Mouse (Mus musculus) ES-E14 (cell line): ENCODE data around the gene Zdhhc17. TPM values are rescaled to one million over a fixed set of nuclear protein-coding genes. Genes with fewer than 3 reads are reported as not detected.

ENCODE experiments used
- DNase-seq: peaks from one replicate; pipeline ENCODE4 v3.0.0-alpha.2; 2013; ENCODE audit warnings: low read depth, low spot score
- H3K27ac ChIP-seq: 2 replicates; pipeline ENCODE4 v1.5.1; 2012; ENCODE audit warnings: low read depth, mild to moderate bottlenecking, low read length, moderate library complexity, mixed read lengths; ENCODE audit not compliant: poor library complexity, insufficient read depth, severe bottlenecking
- H3K36me3 ChIP-seq: 2 replicates; pipeline ENCODE4 v1.6.1; 2012; ENCODE audit warnings: mild to moderate bottlenecking, low read length, moderate library complexity, mixed read lengths; ENCODE audit not compliant: control insufficient read depth, poor library complexity, insufficient read depth, severe bottlenecking
- H3K4me1 ChIP-seq, 2 experiments: fragments of 150-350 bp in 1 of 2; sonication (generic) in 1 of 2; 2 replicates each; pipeline ENCODE4 v1.6.1; 2012; ENCODE audit warnings: low read length in 2 of 2, mild to moderate bottlenecking in 1 of 2, mixed read lengths in 1 of 2; ENCODE audit not compliant: control insufficient read depth in 2 of 2, insufficient read depth in 2 of 2, poor library complexity in 1 of 2
- H3K4me3 ChIP-seq, 2 experiments: fragments of 150-350 bp in 1 of 2; sonication (generic) in 1 of 2; 2 replicates each; pipeline ENCODE4 v1.5.1; 2012; ENCODE audit warnings: low read length in 2 of 2, low read depth in 1 of 2, mild to moderate bottlenecking in 1 of 2, mixed read lengths in 1 of 2; ENCODE audit not compliant: insufficient read depth in 1 of 2, poor library complexity in 1 of 2, severe bottlenecking in 1 of 2
- H3K9ac ChIP-seq: 2 replicates; pipeline ENCODE4 v1.6.1; 2012; ENCODE audit warnings: low read depth, mild to moderate bottlenecking, low read length, mixed read lengths; ENCODE audit not compliant: poor library complexity, insufficient read depth, severe bottlenecking
- H3K9me3 ChIP-seq: fragments of 150-350 bp; sonication (generic); 2 replicates; pipeline ENCODE4 v1.6.1; 2012; ENCODE audit warnings: low read depth, mild to moderate bottlenecking, low read length; ENCODE audit not compliant: control insufficient read depth, insufficient read depth
- CHD2 ChIP-seq: IDR thresholded peaks from 2 replicates; pipeline ENCODE4 v1.6.1; 2014; ENCODE audit warnings: mild to moderate bottlenecking, low read depth, low read length, inconsistent platforms
- HCFC1 ChIP-seq: IDR thresholded peaks from 2 replicates; pipeline ENCODE4 v1.6.1; 2012; ENCODE audit warnings: low read length, inconsistent platforms, borderline replicate concordance; ENCODE audit not compliant: insufficient read depth
- MAFK ChIP-seq: IDR thresholded peaks from 2 replicates; pipeline ENCODE4 v1.6.1; 2014; ENCODE audit warnings: mild to moderate bottlenecking, low read depth, low read length, inconsistent platforms; ENCODE audit not compliant: insufficient read depth
- ZC3H11A ChIP-seq: IDR thresholded peaks from 2 replicates; pipeline ENCODE4 v1.6.1; 2012; ENCODE audit warnings: low read depth, mild to moderate bottlenecking, inconsistent platforms, low read length, borderline replicate concordance
- ZNF384 ChIP-seq: IDR thresholded peaks from 2 replicates; pipeline ENCODE4 v1.6.1; 2012; ENCODE audit warnings: low read depth, low read length, inconsistent platforms
- in situ Hi-C, 2 experiments: fragments of 600-800 bp; cut with MboI; formaldehyde crosslinking; loops; one replicate each; pipeline ENCODE4 v1.15.1; 2025; ENCODE audit warnings: low sequenced_read_pairs in 2 of 2, inconsistent platforms in 1 of 2; ENCODE audit not compliant: unreplicated experiment in 2 of 2
- total RNA-seq: library from RNA; depleted of rRNA; stranded (reverse); fragments of 300-350 nt; gene quantifications from 2 replicates; pipeline ENCODE4 v1.2.3, GENCODE M21; 2012

Zdhhc17 gene
- total RNA-seq, 1 experiment, result 26.2 TPM

DNA sequence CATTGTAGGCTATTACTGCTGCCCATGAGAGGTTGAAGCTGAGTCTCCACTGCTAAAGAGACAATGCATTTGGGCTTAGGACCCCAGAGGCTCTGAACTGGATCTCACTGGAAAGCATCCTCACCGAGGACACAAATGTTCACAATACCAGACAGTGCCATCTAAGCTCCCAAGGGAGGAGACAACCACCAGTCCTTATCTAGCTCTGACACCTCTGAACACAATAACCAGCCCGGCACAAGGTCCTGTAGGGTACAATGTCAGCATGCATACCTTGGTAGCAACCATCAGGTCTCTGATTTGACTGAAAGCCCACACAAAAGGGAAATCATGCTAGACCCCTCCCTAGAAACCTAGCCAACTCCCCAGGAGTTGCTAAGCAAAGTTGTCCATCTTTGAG is 30.5 kb downstream of the Zdhhc17 start:
- DNase-seq, result no peak
- no peaks in the 10 kb centered on the region for H3K9me3 ChIP-seq
- no peak overlapping the region for H3K4me3 ChIP-seq
- TF ChIP-seq CHD2, result no peak
- no peak for TF ChIP-seq HCFC1
- TF ChIP-seq ZC3H11A, result no peak
- no peak for TF ChIP-seq MAFK
- no peak for TF ChIP-seq ZNF384
- H3K4me1 ChIP-seq, result peaks cover 3 to 5% of the 10 kb centered on the region in 2 experiments
- peaks cover 2% of the 10 kb centered on the region; the same call in 1 of the 2 replicates for H3K36me3 ChIP-seq
- in situ Hi-C loops, result loop anchor here in 1 of 2 experiments (10.0 kb wide), 2 partner anchors 125 to 185 kb away; no protein-coding TSS in a partner anchor
- no peak overlapping the region for H3K9ac ChIP-seq
- no peak overlapping the region for H3K27ac ChIP-seq

DNA sequence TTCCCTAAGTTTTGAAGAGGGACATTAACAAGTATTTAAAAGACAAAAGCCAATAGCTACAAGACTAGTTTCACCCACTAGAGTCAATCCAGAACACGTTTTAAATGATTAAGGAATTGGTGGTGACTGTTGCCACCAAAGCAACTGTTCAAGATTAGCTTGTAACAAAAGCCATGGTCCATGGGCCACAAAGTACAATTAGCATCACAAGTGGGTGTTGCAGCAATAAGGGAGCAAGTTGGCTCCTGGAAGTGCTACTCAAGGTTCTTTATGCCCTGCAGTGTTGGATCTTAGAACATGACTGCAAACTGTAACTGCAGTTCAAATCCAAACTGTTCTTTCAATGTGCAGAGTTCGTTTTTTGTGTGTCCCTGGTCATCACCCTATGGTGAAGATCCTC is 32.6 kb downstream of the Zdhhc17 start:
- Histone ChIP-seq H3K9me3 (no peaks in the 10 kb centered on the region), H3K4me3 (no peak overlapping the region), H3K36me3 (peaks cover 5% of the 10 kb centered on the region; the same call in 1 of the 2 replicates), H3K4me1 (peaks cover 3 to 5% of the 10 kb centered on the region in 2 experiments), H3K27ac (no peak overlapping the region), H3K9ac (no peak overlapping the region)
- peak; percentile 24 for DNase-seq
- no peak for TF ChIP-seq MAFK
- no peak for TF ChIP-seq ZC3H11A
- no peak for TF ChIP-seq CHD2
- no peak for TF ChIP-seq ZNF384
- in situ Hi-C loops, result loop anchor here in 1 of 2 experiments (10.0 kb wide), 2 partner anchors 127 to 183 kb away; no protein-coding TSS in a partner anchor

DNA sequence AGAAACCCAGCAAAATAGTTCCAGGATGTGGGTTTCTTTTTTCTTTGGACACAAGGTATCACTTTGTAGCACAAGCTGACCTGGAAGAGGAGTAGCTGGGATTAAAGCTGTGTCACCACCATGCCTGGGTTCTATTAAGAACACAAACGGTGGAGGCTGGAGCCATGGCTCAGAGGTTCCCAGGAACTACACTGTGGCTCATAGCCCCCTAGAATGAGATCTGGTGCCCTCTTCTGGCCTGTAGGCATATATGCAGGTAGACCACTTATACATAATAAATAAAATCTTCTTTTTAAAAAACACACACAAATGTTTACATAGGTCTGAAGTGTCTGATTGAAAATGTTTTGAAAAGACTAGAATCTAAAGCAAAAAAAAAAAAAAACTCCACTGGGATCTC is 33.9 kb downstream of the Zdhhc17 start:
- Histone ChIP-seq H3K9ac (no peak overlapping the region), H3K36me3 (peaks cover 9% of the 10 kb centered on the region; the same call in 1 of the 2 replicates), H3K4me3 (no peak overlapping the region), H3K27ac (no peak overlapping the region), H3K9me3 (no peaks in the 10 kb centered on the region), H3K4me1 (peaks cover 3 to 5% of the 10 kb centered on the region in 2 experiments)
- TF ChIP-seq HCFC1 (no peak), ZC3H11A (peak; percentile 83; the same call in 1 of the 2 replicates), CHD2 (no peak)
- DNase-seq, result peak; percentile 37
- in situ Hi-C loops, result loop anchor here in 1 of 2 experiments (10.0 kb wide), 2 partner anchors 129 to 181 kb away; no protein-coding TSS in a partner anchor

DNA sequence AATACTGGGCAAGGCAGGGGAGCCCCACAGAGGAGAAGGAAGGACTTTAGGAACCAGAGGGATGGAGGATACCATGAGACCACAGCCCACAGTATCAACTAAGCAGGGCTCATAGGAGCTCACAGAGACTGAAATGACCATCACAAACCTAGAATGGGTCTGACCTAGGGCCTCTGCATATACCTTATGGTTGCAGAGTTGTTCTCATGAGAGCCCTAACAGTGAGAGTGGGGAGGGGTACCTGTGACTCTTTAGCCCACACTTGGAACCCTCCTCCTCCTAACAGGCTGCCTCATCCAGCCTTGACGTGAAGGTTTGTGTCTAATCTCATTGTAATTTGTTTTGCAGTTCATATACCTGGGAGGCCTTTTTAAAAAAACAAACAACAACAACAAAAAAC is 35.1 kb downstream of the Zdhhc17 start:
- H3K27ac ChIP-seq, result no peak overlapping the region
- no peak overlapping the region for H3K9ac ChIP-seq
- no peak overlapping the region for H3K4me3 ChIP-seq
- H3K36me3 ChIP-seq, result peaks cover 9% of the 10 kb centered on the region; the same call in 1 of the 2 replicates
- peaks cover 3 to 5% of the 10 kb centered on the region in 2 experiments for H3K4me1 ChIP-seq
- TF ChIP-seq MAFK (no peak), HCFC1 (no peak), ZC3H11A (no peak), ZNF384 (no peak), CHD2 (no peak)
- DNase-seq, result no peak
- in situ Hi-C loops, result loop anchor here (10.0 to 25.0 kb wide), 3 partner anchors 130 to 188 kb away; no protein-coding TSS in a partner anchor
- H3K9me3 ChIP-seq, result no peaks in the 10 kb centered on the region

DNA sequence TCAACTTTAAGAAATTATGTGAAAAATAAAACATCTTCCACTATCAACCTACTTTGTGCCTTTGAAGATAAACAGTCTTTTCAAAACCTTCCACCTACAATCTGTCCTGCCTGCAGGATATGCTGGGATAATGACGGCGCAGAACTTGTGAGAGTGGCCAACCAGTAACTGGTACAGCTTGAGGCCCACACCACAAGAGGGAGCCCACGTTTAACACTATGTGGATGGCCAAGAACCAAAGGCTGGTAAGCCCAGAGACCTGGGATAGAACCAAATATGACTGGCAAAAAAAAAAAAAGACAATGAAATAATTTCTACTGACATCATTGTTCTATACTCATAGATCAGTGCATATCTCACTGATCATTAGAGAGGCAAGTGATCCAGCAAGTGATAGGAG is 35.5 kb downstream of the Zdhhc17 start:
- H3K36me3 ChIP-seq, result peaks cover 9% of the 10 kb centered on the region; the same call in 1 of the 2 replicates
- no peak for TF ChIP-seq MAFK
- no peak for TF ChIP-seq ZC3H11A
- TF ChIP-seq HCFC1, result no peak
- TF ChIP-seq ZNF384, result no peak
- TF ChIP-seq CHD2, result no peak
- no peak overlapping the region for H3K9ac ChIP-seq
- H3K4me3 ChIP-seq, result no peak overlapping the region
- H3K27ac ChIP-seq, result no peak overlapping the region
- no peak for DNase-seq
- in situ Hi-C loops, result loop anchor here (10.0 to 25.0 kb wide), 3 partner anchors 130 to 187 kb away; no protein-coding TSS in a partner anchor
- H3K4me1 ChIP-seq, result peaks cover 3 to 5% of the 10 kb centered on the region in 2 experiments
- H3K9me3 ChIP-seq, result no peaks in the 10 kb centered on the region
